Comparison of ENCODE assay signal across 39 mouse cellular contexts in the genomic region with DNA sequence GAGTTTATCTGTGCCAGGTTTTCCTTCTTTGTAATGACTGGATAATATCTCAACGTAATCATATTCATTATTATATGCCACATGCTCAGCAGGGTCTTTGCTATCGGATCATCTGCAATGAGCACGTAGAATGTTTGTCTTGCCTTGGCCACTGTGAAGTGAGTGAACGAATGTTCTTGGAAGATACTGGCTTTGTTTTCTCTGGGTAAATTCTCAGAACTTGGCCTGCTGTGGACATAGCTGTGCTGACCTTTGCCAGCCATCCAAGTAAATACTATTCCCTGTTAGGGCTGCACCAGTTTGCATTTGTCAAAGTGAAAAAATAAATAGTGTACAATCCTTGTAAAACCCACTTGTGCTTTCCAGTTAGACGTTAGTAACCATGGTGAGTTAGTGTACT. TPM values are rescaled to one million over a fixed set of nuclear protein-coding genes. Genes with fewer than 3 reads are reported as not detected.
"Had no signal": no experiment of that assay in that cellular context is flagged by ENCODE, and none has a peak within 500 bp of the region (broad histone marks: within the 10 kb centered on the region; RNA-seq: fewer than 3 reads in every experiment).

No protein-coding gene starts in this region.

- ATAC-seq: hindbrain, postnatal 0 days; intestine, embryonic 16.5 days had no signal

- H3K27ac ChIP-seq: heart, adult 2 months; heart, embryonic 13.5 days; heart, embryonic 15.5 days; hindbrain, embryonic 13.5 days; hindbrain, embryonic 15.5 days; hindbrain, postnatal 0 days; limb, embryonic 13.5 days; limb, embryonic 15.5 days; liver, embryonic 13.5 days; liver, embryonic 15.5 days had no signal

- H3K4me2 ChIP-seq: heart, embryonic 11.5 days; heart, embryonic 13.5 days; heart, embryonic 15.5 days; hindbrain, embryonic 13.5 days; hindbrain, embryonic 15.5 days; limb, embryonic 13.5 days; limb, embryonic 15.5 days; liver, embryonic 13.5 days; liver, embryonic 15.5 days had no signal

- H3K27me3 ChIP-seq: heart, embryonic 13.5 days; heart, embryonic 15.5 days; hindbrain, embryonic 13.5 days; hindbrain, embryonic 15.5 days; limb, embryonic 13.5 days; liver, embryonic 15.5 days had no signal

- H3K9ac ChIP-seq: heart, embryonic 13.5 days; heart, embryonic 15.5 days; hindbrain, embryonic 13.5 days; hindbrain, embryonic 15.5 days; limb, embryonic 13.5 days; limb, embryonic 15.5 days; liver, embryonic 13.5 days; liver, embryonic 15.5 days had no signal

- H3K4me1 ChIP-seq: hindbrain, embryonic 13.5 days; hindbrain, embryonic 15.5 days; limb, embryonic 13.5 days; limb, embryonic 15.5 days; liver, embryonic 13.5 days; liver, embryonic 15.5 days had no signal

- H3K9me3 ChIP-seq: heart, embryonic 13.5 days; heart, embryonic 15.5 days; hindbrain, embryonic 13.5 days; hindbrain, embryonic 15.5 days; limb, embryonic 15.5 days; liver, embryonic 13.5 days; liver, embryonic 15.5 days had no signal

- H3K36me3 ChIP-seq: heart, embryonic 13.5 days; heart, embryonic 15.5 days; hindbrain, embryonic 13.5 days; hindbrain, embryonic 15.5 days; limb, embryonic 13.5 days; limb, embryonic 15.5 days; liver, embryonic 13.5 days; liver, embryonic 15.5 days had no signal

- DNase-seq: gastrocnemius, postnatal 14 days; gastrocnemius, postnatal 36 days; heart, adult 11 months; heart, adult 2 months; heart, postnatal 14 days; heart, postnatal 36 days; kidney, adult 11 months; kidney, adult 8-10 months; kidney, postnatal 10 days; layer of hippocampus, adult 9-11 months; layer of hippocampus, postnatal 36 days; left cerebral cortex, postnatal 4 days; liver, embryonic 13.5 days had no signal

- H3K4me3 ChIP-seq: heart, adult 2 months; heart, embryonic 13.5 days; heart, embryonic 15.5 days; hindbrain, embryonic 13.5 days; hindbrain, embryonic 15.5 days; limb, embryonic 13.5 days; limb, embryonic 15.5 days; liver, embryonic 13.5 days; liver, embryonic 15.5 days had no signal

RNA-seq across cellular contexts. Expression of gene Defb29, which starts 8.2 kb away (rescaled TPM):
- total RNA-seq: gastrocnemius, adult 18-20 months; gastrocnemius, adult 8-10 months; gastrocnemius, postnatal 14 days; gastrocnemius, postnatal 36 days; heart, adult 2 months; heart, postnatal 14 days; heart, postnatal 36 days; hematopoietic stem cell, adult 5-6 weeks; hindbrain, postnatal 0 days; layer of hippocampus, adult 18-20 months; layer of hippocampus, adult 8-10 months; layer of hippocampus, postnatal 14 days; layer of hippocampus, postnatal 36 days; left cerebral cortex, adult 18-20 months; left cerebral cortex, adult 8-10 months; left cerebral cortex, postnatal 10 days; left cerebral cortex, postnatal 25 days; left cerebral cortex, postnatal 4 days had no signal
- polyA plus RNA-seq: heart, adult 2 months; heart, embryonic 11.5 days; heart, embryonic 13.5 days; heart, embryonic 15.5 days; heart, postnatal 0 days; hindbrain, embryonic 11.5 days; hindbrain, embryonic 13.5 days; hindbrain, embryonic 15.5 days; hindbrain, postnatal 0 days; intestine, embryonic 14.5 days; intestine, embryonic 16.5 days; large intestine, adult 2 months; limb, embryonic 11.5 days; limb, embryonic 13.5 days; limb, embryonic 15.5 days; liver, embryonic 13.5 days; liver, embryonic 15.5 days had no signal

RNA-seq across cellular contexts. Expression of gene Gm17416, which starts 21.0 kb away (rescaled TPM):
- total RNA-seq: gastrocnemius, adult 18-20 months; gastrocnemius, adult 8-10 months; gastrocnemius, postnatal 14 days; gastrocnemius, postnatal 36 days; heart, adult 2 months; heart, postnatal 14 days; heart, postnatal 36 days; hematopoietic stem cell, adult 5-6 weeks; hindbrain, postnatal 0 days; layer of hippocampus, adult 18-20 months; layer of hippocampus, adult 8-10 months; layer of hippocampus, postnatal 14 days; layer of hippocampus, postnatal 36 days; left cerebral cortex, adult 18-20 months; left cerebral cortex, adult 8-10 months; left cerebral cortex, postnatal 10 days; left cerebral cortex, postnatal 25 days; left cerebral cortex, postnatal 4 days had no signal
- polyA plus RNA-seq: heart, adult 2 months; heart, embryonic 11.5 days; heart, embryonic 13.5 days; heart, embryonic 15.5 days; heart, postnatal 0 days; hindbrain, embryonic 11.5 days; hindbrain, embryonic 13.5 days; hindbrain, embryonic 15.5 days; hindbrain, postnatal 0 days; intestine, embryonic 14.5 days; intestine, embryonic 16.5 days; kidney, embryonic 16.5 days; large intestine, adult 2 months; limb, embryonic 11.5 days; limb, embryonic 13.5 days; limb, embryonic 15.5 days; liver, embryonic 13.5 days; liver, embryonic 15.5 days had no signal

RNA-seq across cellular contexts. Expression of gene Defb21, which starts 24.4 kb away (rescaled TPM):
- total RNA-seq: gastrocnemius, adult 18-20 months; gastrocnemius, adult 8-10 months; gastrocnemius, postnatal 14 days; gastrocnemius, postnatal 36 days; heart, adult 2 months; heart, postnatal 14 days; heart, postnatal 36 days; hematopoietic stem cell, adult 5-6 weeks; hindbrain, postnatal 0 days; layer of hippocampus, adult 18-20 months; layer of hippocampus, adult 8-10 months; layer of hippocampus, postnatal 14 days; layer of hippocampus, postnatal 36 days; left cerebral cortex, adult 18-20 months; left cerebral cortex, adult 8-10 months; left cerebral cortex, postnatal 10 days; left cerebral cortex, postnatal 25 days; left cerebral cortex, postnatal 4 days had no signal
- polyA plus RNA-seq: heart, adult 2 months; heart, embryonic 11.5 days; heart, embryonic 13.5 days; heart, embryonic 15.5 days; heart, postnatal 0 days; hindbrain, embryonic 11.5 days; hindbrain, embryonic 13.5 days; hindbrain, embryonic 15.5 days; hindbrain, postnatal 0 days; intestine, embryonic 14.5 days; intestine, embryonic 16.5 days; kidney, embryonic 16.5 days; large intestine, adult 2 months; limb, embryonic 11.5 days; limb, embryonic 13.5 days; limb, embryonic 15.5 days; liver, embryonic 13.5 days; liver, embryonic 15.5 days had no signal

RNA-seq across cellular contexts. Expression of gene Defb28, which starts 30.1 kb away (rescaled TPM):
- total RNA-seq: gastrocnemius, adult 18-20 months; gastrocnemius, adult 8-10 months; gastrocnemius, postnatal 14 days; gastrocnemius, postnatal 36 days; heart, adult 2 months; heart, postnatal 14 days; heart, postnatal 36 days; hematopoietic stem cell, adult 5-6 weeks; hindbrain, postnatal 0 days; layer of hippocampus, adult 18-20 months; layer of hippocampus, adult 8-10 months; layer of hippocampus, postnatal 14 days; layer of hippocampus, postnatal 36 days; left cerebral cortex, adult 18-20 months; left cerebral cortex, adult 8-10 months; left cerebral cortex, postnatal 10 days; left cerebral cortex, postnatal 25 days; left cerebral cortex, postnatal 4 days had no signal
- polyA plus RNA-seq: heart, adult 2 months; heart, embryonic 11.5 days; heart, embryonic 13.5 days; heart, embryonic 15.5 days; heart, postnatal 0 days; hindbrain, embryonic 11.5 days; hindbrain, embryonic 13.5 days; hindbrain, embryonic 15.5 days; hindbrain, postnatal 0 days; intestine, embryonic 14.5 days; intestine, embryonic 16.5 days; kidney, embryonic 16.5 days; large intestine, adult 2 months; limb, embryonic 11.5 days; limb, embryonic 13.5 days; limb, embryonic 15.5 days; liver, embryonic 13.5 days; liver, embryonic 15.5 days had no signal

RNA-seq across cellular contexts. Expression of gene Defb19, which starts 32.0 kb away (rescaled TPM):
- total RNA-seq: gastrocnemius, adult 18-20 months; gastrocnemius, adult 8-10 months; gastrocnemius, postnatal 14 days; gastrocnemius, postnatal 36 days; heart, adult 2 months; heart, postnatal 14 days; heart, postnatal 36 days; hematopoietic stem cell, adult 5-6 weeks; hindbrain, postnatal 0 days; layer of hippocampus, adult 18-20 months; layer of hippocampus, adult 8-10 months; layer of hippocampus, postnatal 14 days; layer of hippocampus, postnatal 36 days; left cerebral cortex, adult 18-20 months; left cerebral cortex, adult 8-10 months; left cerebral cortex, postnatal 10 days; left cerebral cortex, postnatal 25 days; left cerebral cortex, postnatal 4 days had no signal
- polyA plus RNA-seq: hindbrain, embryonic 11.5 days; hindbrain, embryonic 13.5 days; hindbrain, embryonic 15.5 days; hindbrain, postnatal 0 days; intestine, embryonic 14.5 days; intestine, embryonic 16.5 days; large intestine, adult 2 months; limb, embryonic 11.5 days; limb, embryonic 13.5 days; limb, embryonic 15.5 days; liver, embryonic 13.5 days had no signal
